Mouse (Mus musculus): ENCODE results near the gene Poc1a.

DNA sequence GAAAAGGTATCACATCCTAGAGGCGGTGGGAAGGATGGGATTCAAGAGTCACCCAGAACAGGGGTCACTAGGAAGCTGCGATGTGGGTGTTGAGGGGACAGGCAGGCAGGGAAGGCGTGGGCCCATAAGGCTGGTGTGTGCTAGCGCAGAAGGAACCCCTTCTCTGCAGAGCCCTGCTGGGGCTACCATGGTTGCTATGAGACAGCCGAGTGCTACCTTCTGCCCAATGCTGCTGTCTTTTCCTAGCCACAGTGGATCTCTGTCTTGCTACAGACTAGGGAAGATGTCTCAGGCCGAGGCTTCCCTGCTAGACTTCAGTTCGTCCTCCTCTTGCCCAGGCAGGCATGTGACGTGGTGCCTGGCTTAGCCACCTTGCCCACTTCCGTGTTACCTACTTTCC is 61.7 kb downstream of the Poc1a start:
- no peak for TF ChIP-seq CTCF (IDR thresholded peaks at IDR 0.05; ENCODE audit: extremely low read depth, insufficient read length, insufficient replicate concordance, low read depth, low read length)
- TF ChIP-seq POLR2A (IDR thresholded peaks at IDR 0.05; ENCODE audit: low read depth, low read length), result no peak

Measured in small intestine, adult 2 months (tissue).